Mouse (Mus musculus) embryo, embryonic 10 days (tissue): ENCODE data around the gene Egfl7.
A peak's percentile ranks its signal among the peaks of the same experiment; 100 is the strongest.

Source experiments
- DNase-seq: peaks from one replicate; pipeline ENCODE4 v3.0.0-alpha.2; 2015; ENCODE audit warnings: low spot score

Gene Egfl7

GRCm38 (mm10) chr2:26594461-26594933, 14.7 kb downstream of the Egfl7 start:
- DNase-seq, result no peak

- no peak for DNase-seq
Measured at GRCm38 (mm10) chr2:26594934-26595724, 15.3 kb downstream of the Egfl7 start.

GRCm38 (mm10) chr2:26595725-26596435, 16.1 kb downstream of the Egfl7 start:
- DNase-seq, result no peak

GRCm38 (mm10) chr2:26596898-26597297, 17.1 kb downstream of the Egfl7 start:
- no peak for DNase-seq

- DNase-seq, result no peak
Measured at GRCm38 (mm10) chr2:26597810-26598209, 18.0 kb downstream of the Egfl7 start.

- DNase-seq, result no peak
Measured at GRCm38 (mm10) chr2:26598462-26598861, 18.6 kb downstream of the Egfl7 start.

GRCm38 (mm10) chr2:26599965-26600364, 20.2 kb downstream of the Egfl7 start:
- DNase-seq, result no peak

GRCm38 (mm10) chr2:26600664-26601063, 20.9 kb downstream of the Egfl7 start:
- no peak for DNase-seq

- DNase-seq, result no peak
Measured at GRCm38 (mm10) chr2:26601595-26601994, 21.8 kb downstream of the Egfl7 start.

GRCm38 (mm10) chr2:26602631-26603030, 22.8 kb downstream of the Egfl7 start:
- no peak for DNase-seq

GRCm38 (mm10) chr2:26603159-26603558, 23.3 kb downstream of the Egfl7 start:
- DNase-seq, result no peak

GRCm38 (mm10) chr2:26603720-26604671, 24.2 kb downstream of the Egfl7 start, which contains the start of gene Agpat2:
Gene Agpat2 (minus strand): TSS chr2:26604417.
- peak; percentile 75 for DNase-seq

- DNase-seq, result no peak
Measured at GRCm38 (mm10) chr2:26605331-26605730, 25.5 kb downstream of the Egfl7 start.

GRCm38 (mm10) chr2:26606579-26606978, 26.8 kb downstream of the Egfl7 start:
- DNase-seq, result no peak

GRCm38 (mm10) chr2:26607056-26607910, 27.5 kb downstream of the Egfl7 start:
- no peak for DNase-seq

GRCm38 (mm10) chr2:26608781-26609180, 29.0 kb downstream of the Egfl7 start:
- no peak for DNase-seq

GRCm38 (mm10) chr2:26609261-26609661, 29.4 kb downstream of the Egfl7 start:
- DNase-seq, result no peak

GRCm38 (mm10) chr2:26610526-26610925, 30.7 kb downstream of the Egfl7 start:
- no peak for DNase-seq

- no peak for DNase-seq
Measured at GRCm38 (mm10) chr2:26611054-26611453, 31.2 kb downstream of the Egfl7 start.

- DNase-seq, result no peak
Measured at GRCm38 (mm10) chr2:26611896-26612295, 32.1 kb downstream of the Egfl7 start.

- DNase-seq, result no peak
Measured at GRCm38 (mm10) chr2:26614903-26615302, 35.1 kb downstream of the Egfl7 start.
